Mouse (Mus musculus) CH12.LX (cell line): ENCODE data around the gene Nppc. TPM values are rescaled to one million over a fixed set of nuclear protein-coding genes. Genes with fewer than 3 reads are reported as not detected.

ENCODE experiments used
- DNase-seq: peaks from one replicate; pipeline ENCODE4 v3.0.0-alpha.2; 2013; ENCODE audit errors: extremely low read depth
- H3K27ac ChIP-seq: 2 replicates; pipeline ENCODE4 v1.5.1; 2012; ENCODE audit warnings: low read depth, mild to moderate bottlenecking, control low read depth, moderate library complexity; ENCODE audit not compliant: insufficient read depth
- H3K27me3 ChIP-seq: replicated peaks from 2 replicates; pipeline ENCODE3; 2012; ENCODE audit warnings: inconsistent platforms
- H3K36me3 ChIP-seq, 2 experiments: replicated peaks in 1 of 2; 2 replicates each; pipeline versions ENCODE3 to v1.6.1; 2012; ENCODE audit warnings: inconsistent platforms in 1 of 2, low read length in 1 of 2, mild to moderate bottlenecking in 1 of 2, mixed read lengths in 1 of 2, moderate library complexity in 1 of 2; ENCODE audit not compliant: control insufficient read depth in 1 of 2, insufficient read depth in 1 of 2
- H3K4me1 ChIP-seq, 2 experiments: 2 replicates each; pipeline ENCODE4 v1.6.1; 2012; ENCODE audit warnings: inconsistent platforms in 1 of 2, moderate library complexity in 1 of 2; ENCODE audit not compliant: insufficient read depth in 2 of 2, control insufficient read depth in 1 of 2
- H3K4me2 ChIP-seq: 2 replicates; pipeline ENCODE4 v1.6.1; 2012; ENCODE audit warnings: low read depth, mild to moderate bottlenecking, control low read depth; ENCODE audit not compliant: poor library complexity, insufficient read depth, severe bottlenecking
- H3K4me3 ChIP-seq, 3 experiments: fragments of 150-350 bp in 1 of 3; sonication (generic) in 1 of 3; replicated peaks in 1 of 3; 2 replicates each; pipeline versions ENCODE3 to v1.5.1; 2011 to 2012; ENCODE audit warnings: low read depth in 2 of 3, low read length in 2 of 3, mild to moderate bottlenecking in 2 of 3, moderate library complexity in 2 of 3, control low read depth in 1 of 3, improper control_type of control experiment in 1 of 3, inconsistent platforms in 1 of 3, mixed read lengths in 1 of 3; ENCODE audit not compliant: poor library complexity in 1 of 3
- H3K79me2 ChIP-seq: replicated peaks from 2 replicates; pipeline ENCODE4 v1.6.1; 2012; ENCODE audit warnings: mild to moderate bottlenecking, moderate library complexity; ENCODE audit not compliant: control insufficient read depth, poor library complexity, insufficient read depth, severe bottlenecking; ENCODE audit errors: extremely low read depth
- H3K9ac ChIP-seq: 2 replicates; pipeline ENCODE4 v1.6.1; 2012; ENCODE audit warnings: low read depth, mild to moderate bottlenecking, control low read depth, moderate library complexity; ENCODE audit not compliant: insufficient read depth
- H3K9me3 ChIP-seq: replicated peaks from 2 replicates; pipeline ENCODE3; 2012; ENCODE audit warnings: low read length, inconsistent platforms, mixed read lengths
- CTCF ChIP-seq, 2 experiments: IDR thresholded peaks in 1 of 2; conservative IDR thresholded peaks in 1 of 2; 2 replicates each; pipeline ENCODE4 v1.5.1; 2011 to 2012; ENCODE audit warnings: low read depth in 2 of 2, low read length in 2 of 2, improper control_type of control experiment in 1 of 2, inconsistent platforms in 1 of 2, mild to moderate bottlenecking in 1 of 2, moderate library complexity in 1 of 2
- ELF1 ChIP-seq: IDR thresholded peaks from 2 replicates; pipeline ENCODE4 v1.6.1; 2014; ENCODE audit warnings: low read depth, mild to moderate bottlenecking, inconsistent platforms, low read length, improper control_type of control experiment
- EP300 ChIP-seq: IDR thresholded peaks from 2 replicates; pipeline ENCODE4 v1.6.1; 2011; ENCODE audit warnings: low read length, improper control_type of control experiment
- ETS1 ChIP-seq: conservative IDR thresholded peaks from 2 replicates; pipeline ENCODE4 v1.6.1; 2012; ENCODE audit warnings: low read depth, mild to moderate bottlenecking, inconsistent platforms, low read length, improper control_type of control experiment, moderate library complexity
- GABPA ChIP-seq: IDR thresholded peaks from 2 replicates; pipeline ENCODE4 v1.6.1; 2012; ENCODE audit warnings: low read depth, low read length, improper control_type of control experiment, inconsistent platforms; ENCODE audit not compliant: insufficient replicate concordance
- HCFC1 ChIP-seq: IDR thresholded peaks from 2 replicates; pipeline ENCODE4 v1.6.1; 2012; ENCODE audit warnings: low read depth, mild to moderate bottlenecking, inconsistent platforms, low read length, improper control_type of control experiment
- IRF4 ChIP-seq: IDR thresholded peaks from 2 replicates; pipeline ENCODE4 v1.6.1; 2014; ENCODE audit warnings: low read depth, mild to moderate bottlenecking, inconsistent platforms, low read length, improper control_type of control experiment
- JUN ChIP-seq: IDR thresholded peaks from 2 replicates; pipeline ENCODE4 v1.6.1; 2011; ENCODE audit warnings: low read depth, mild to moderate bottlenecking, low read length, improper control_type of control experiment, moderate library complexity; ENCODE audit not compliant: insufficient read depth
- JUND ChIP-seq: conservative IDR thresholded peaks from 2 replicates; pipeline ENCODE4 v1.6.1; 2011; ENCODE audit warnings: low read depth, low read length, improper control_type of control experiment
- MAX ChIP-seq: IDR thresholded peaks from 2 replicates; pipeline ENCODE4 v1.6.1; 2011; ENCODE audit warnings: low read length, improper control_type of control experiment
- MXI1 ChIP-seq: IDR thresholded peaks from 2 replicates; pipeline ENCODE4 v1.6.1; 2011; ENCODE audit warnings: mild to moderate bottlenecking, low read depth, low read length, improper control_type of control experiment
- MYC ChIP-seq: IDR thresholded peaks from 2 replicates; pipeline ENCODE4 v1.6.1; 2011; ENCODE audit warnings: low read depth, mild to moderate bottlenecking, improper control_type of control experiment, low read length
- NRF1 ChIP-seq: IDR thresholded peaks from 2 replicates; pipeline ENCODE4 v1.6.1; 2014; ENCODE audit warnings: low read depth, mild to moderate bottlenecking, inconsistent platforms, low read length, improper control_type of control experiment, moderate library complexity
- PAX5 ChIP-seq: IDR thresholded peaks from 2 replicates; pipeline ENCODE4 v1.6.1; 2012; ENCODE audit warnings: low read length, inconsistent platforms, mixed read lengths
- POLR2A ChIP-seq: IDR thresholded peaks from 2 replicates; pipeline ENCODE4 v1.6.1; 2011; ENCODE audit warnings: low read depth, mild to moderate bottlenecking, improper control_type of control experiment, low read length
- RAD21 ChIP-seq: IDR thresholded peaks from 2 replicates; pipeline ENCODE4 v1.6.1; 2011; ENCODE audit warnings: low read depth, mild to moderate bottlenecking, low read length, improper control_type of control experiment, moderate library complexity
- RCOR1 ChIP-seq: conservative IDR thresholded peaks from 2 replicates; pipeline ENCODE4 v1.6.1; 2012; ENCODE audit warnings: low read depth, mild to moderate bottlenecking, inconsistent platforms, low read length, improper control_type of control experiment
- SIN3A ChIP-seq: IDR thresholded peaks from 2 replicates; pipeline ENCODE4 v1.6.1; 2012; ENCODE audit warnings: low read length, improper control_type of control experiment, inconsistent platforms
- SMC3 ChIP-seq: IDR thresholded peaks from 2 replicates; pipeline ENCODE4 v1.6.1; 2011; ENCODE audit warnings: low read depth, low read length, improper control_type of control experiment
- TBP ChIP-seq: conservative IDR thresholded peaks from 2 replicates; pipeline ENCODE4 v1.6.1; 2011; ENCODE audit warnings: low read depth, low read length, improper control_type of control experiment
- USF1 ChIP-seq: IDR thresholded peaks from 2 replicates; pipeline ENCODE4 v1.6.1; 2014; ENCODE audit warnings: low read depth, mild to moderate bottlenecking, inconsistent platforms, low read length, improper control_type of control experiment
- ZC3H11A ChIP-seq: IDR thresholded peaks from 2 replicates; pipeline ENCODE4 v1.6.1; 2012; ENCODE audit warnings: low read depth, mild to moderate bottlenecking, inconsistent platforms, low read length, improper control_type of control experiment
- ZNF384 ChIP-seq: IDR thresholded peaks from 2 replicates; pipeline ENCODE4 v1.6.1; 2012; ENCODE audit warnings: low read depth, low read length, improper control_type of control experiment, inconsistent platforms
- dilution Hi-C: fragments of 300-500 bp; cut with MboI; formaldehyde crosslinking; loops from 2 replicates; pipeline ENCODE4 v1.14.3; 2020; ENCODE audit warnings: low sequenced_read_pairs; ENCODE audit not compliant: extremely low pct_unique_long_range_greater_than_20kb, extremely low pct_ligation_motif_present
- in situ Hi-C: fragments of 300-500 bp; cut with MboI; formaldehyde crosslinking; loops from 3 replicates; pipeline ENCODE4 v1.14.3; 2019; ENCODE audit warnings: low sequenced_read_pairs, low pct_ligation_motif_present, low pct_unique_long_range_greater_than_20kb, mixed read lengths
- polyA plus RNA-seq: library from polyadenylated mRNA; unstranded; fragments of >175 nt; gene quantifications from 2 replicates; pipeline ENCODE4 v1.2.1, GENCODE M21; 2012; ENCODE audit warnings: low read depth; ENCODE audit not compliant: insufficient read length
- total RNA-seq, 2 experiments: library from RNA; depleted of rRNA; stranded (reverse); fragments of 300-350 nt in 1 of 2; fragments of >200 nt in 1 of 2; gene quantifications; 2 replicates each; pipeline ENCODE4 v1.2.3; 2012 to 2014

Gene Nppc
- total and polyA plus RNA-seq, 3 experiments, result 0.13 TPM; not detected in 2

GRCm38 (mm10) chr1:86657071-86657470 lies 13.3 kb downstream of the Nppc start:
- Histone ChIP-seq H3K4me1 (peaks cover 0 to 4% of the 10 kb centered on the region in 2 experiments; a peak in 3 of 4 replicates), H3K4me3 (no peak overlapping the region), H3K27ac (no peak overlapping the region), H3K9me3 (no peaks in the 10 kb centered on the region), H3K9ac (no peak overlapping the region), H3K36me3 (no peaks in the 10 kb centered on the region), H3K79me2 (no peaks in the 10 kb centered on the region), H3K27me3 (peaks cover 5% of the 10 kb centered on the region), H3K4me2 (no peak overlapping the region)
- in situ Hi-C loops (no loop called here), dilution Hi-C loops (no loop called here)
- DNase-seq, result no peak
- no peak for TF ChIP-seq GABPA
- TF ChIP-seq USF1, result no peak
- TF ChIP-seq ZC3H11A, result no peak
- no peak for TF ChIP-seq SIN3A
- no peak for TF ChIP-seq ETS1
- TF ChIP-seq CTCF (conservative IDR thresholded peaks at IDR 0.05 in 1 of 2, IDR thresholded peaks at IDR 0.05 in 1 of 2; ENCODE audit: low read depth in 2 of 2, low read length in 2 of 2), result no peak
- TF ChIP-seq POLR2A, result no peak
- no peak for TF ChIP-seq IRF4
- TF ChIP-seq MAX, result no peak
- TF ChIP-seq TBP, result no peak
- no peak for TF ChIP-seq JUN
- TF ChIP-seq ELF1, result no peak
- TF ChIP-seq NRF1, result no peak

DNA sequence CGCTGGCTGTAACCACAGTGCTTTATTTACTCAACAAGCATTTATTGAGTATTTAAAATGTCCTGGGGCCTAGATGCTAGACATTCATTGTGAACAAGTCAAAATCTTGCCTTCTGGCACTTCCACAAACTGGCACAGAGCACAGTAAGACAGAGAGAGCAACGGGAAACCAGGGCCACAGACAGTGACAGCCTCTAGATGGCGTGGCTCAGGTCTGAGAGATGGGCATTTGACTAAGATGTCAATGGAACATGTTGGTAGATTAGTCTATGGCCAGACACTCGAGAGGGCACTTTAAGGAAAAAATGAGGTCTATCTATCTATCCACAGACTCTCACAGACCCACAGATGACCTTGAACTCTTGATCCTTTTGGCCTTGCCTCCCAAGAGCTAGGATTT lies 17.7 kb downstream of the Nppc start:
- no peaks in the 10 kb centered on the region for H3K79me2 ChIP-seq
- in situ Hi-C loops, result no loop called here
- no peaks in the 10 kb centered on the region for H3K9me3 ChIP-seq
- H3K4me2 ChIP-seq, result no peak overlapping the region
- peaks cover 2 to 4% of the 10 kb centered on the region in 2 experiments for H3K4me1 ChIP-seq
- H3K36me3 ChIP-seq, result no peaks in the 10 kb centered on the region
- H3K4me3 ChIP-seq, result no peak overlapping the region
- TF ChIP-seq RCOR1 (no peak), EP300 (no peak), ZNF384 (no peak), MXI1 (no peak), HCFC1 (no peak), JUND (no peak), CTCF (conservative IDR thresholded peaks at IDR 0.05 in 1 of 2, IDR thresholded peaks at IDR 0.05 in 1 of 2; ENCODE audit: low read depth in 2 of 2, low read length in 2 of 2) (peak in 1 of 2 experiments; percentile 59; a peak in 2 of 4 replicates), IRF4 (no peak), RAD21 (no peak; the same call in 1 of the 2 replicates), SMC3 (peak; percentile 48), MYC (no peak), PAX5 (no peak), JUN (no peak), NRF1 (no peak)
- no peak for DNase-seq
- dilution Hi-C loops, result no loop called here
- H3K9ac ChIP-seq, result no peak overlapping the region
- H3K27me3 ChIP-seq, result no peaks in the 10 kb centered on the region
- H3K27ac ChIP-seq, result no peak overlapping the region
